Comparison of ENCODE assay signal across 13 mouse cellular contexts in genomic region chr6:73389301-73389700, GRCm38 (mm10).
"Had no signal": no experiment of that assay in that cellular context is flagged by ENCODE, and none has a peak within 500 bp of the region (broad histone marks: within the 10 kb centered on the region; RNA-seq: fewer than 3 reads in every experiment).

No protein-coding gene starts in this region.

- ATAC-seq: intestine, embryonic 15.5 days had no signal

- DNase-seq: kidney, adult 11 months; kidney, adult 8-10 months; kidney, postnatal 10 days; kidney, postnatal 36 days; layer of hippocampus, postnatal 36 days; liver, embryonic 13.5 days; lung, adult 2 months; lung, postnatal 14 days; lung, postnatal 4 days; midbrain, embryonic 14.5 days; thymus, adult 18-20 months; thymus, postnatal 36 days had no signal
